Mouse (Mus musculus) lung, embryonic 16.5 days (tissue): ENCODE measurements around the gene Zfp653. TPM values are rescaled to one million over a fixed set of nuclear protein-coding genes. Genes with fewer than 3 reads are reported as not detected.

ENCODE experiments used
- ATAC-seq: fragments of 200-750 bp; cut with Nextera tagmentation; 2 replicates; pipeline ENCODE4 v1.8.0; 2017; ENCODE audit warnings: low read depth, mild to moderate bottlenecking, moderate library complexity
- H3K27ac ChIP-seq: fragments of 300-500 bp; sonication (generic); 2 replicates; pipeline ENCODE4 v1.5.1; 2014; ENCODE audit warnings: mild to moderate bottlenecking, control low read depth, low read length
- H3K27me3 ChIP-seq: fragments of 300-500 bp; sonication (generic); 2 replicates; pipeline ENCODE4 v1.6.1; 2014; ENCODE audit warnings: low read depth, low read length, mixed read lengths; ENCODE audit not compliant: control insufficient read depth, insufficient read depth
- H3K36me3 ChIP-seq: fragments of 300-500 bp; sonication (generic); 2 replicates; pipeline ENCODE4 v1.6.1; 2014; ENCODE audit warnings: low read length; ENCODE audit not compliant: control insufficient read depth, insufficient read depth
- H3K4me1 ChIP-seq: fragments of 300-500 bp; sonication (generic); replicated peaks from 2 replicates; pipeline ENCODE4 v1.6.1; 2014; ENCODE audit warnings: low read length, mixed read lengths; ENCODE audit not compliant: control insufficient read depth, insufficient read depth
- H3K4me2 ChIP-seq: fragments of 300-500 bp; sonication (generic); 2 replicates; pipeline ENCODE4 v1.6.1; 2014; ENCODE audit warnings: low read depth, low read length, control low read depth
- H3K4me3 ChIP-seq: fragments of 300-500 bp; sonication (generic); 2 replicates; pipeline ENCODE4 v1.5.1; 2014; ENCODE audit warnings: mild to moderate bottlenecking, low read length, control low read depth
- H3K9ac ChIP-seq: fragments of 300-500 bp; sonication (generic); 2 replicates; pipeline ENCODE4 v1.6.1; 2014; ENCODE audit warnings: low read length, control low read depth
- H3K9me3 ChIP-seq: fragments of 300-500 bp; sonication (generic); 2 replicates; pipeline ENCODE4 v1.6.1; 2016; ENCODE audit warnings: low read length; ENCODE audit not compliant: control insufficient read depth
- WGBS: fragments of 180-500 bp; shearing (Covaris S2); extraction: QIAGEN DNeasy Blood & Tissue Kit; methylation state at CpG from one replicate; pipeline ENCODE4 v1.1.7; 2014; 5-methylcytosine and 5-hydroxymethylcytosine counted together
- microRNA-seq: library from miRNA; unstranded; fragments of <30 nt; microRNA quantifications from one replicate; pipeline ENCODE4, GENCODE M21; 2016
- polyA plus RNA-seq: library from polyadenylated mRNA; unstranded; fragments of >200 nt; fragmentation: Nextera tagmentation; extraction: Ambion mirVana; gene quantifications from 2 replicates; pipeline ENCODE4 v1.2.1, GENCODE M21; 2015

Gene Zfp653
- polyA plus RNA-seq, 1 experiment from 2014 or later: 12.8 TPM

- H3K4me1 ChIP-seq: no peaks in the 10 kb centered on the region
- no peak overlapping the region for H3K9ac ChIP-seq
- ATAC-seq: peak; percentile 38
- 38% methylated on average over 8 of the region's 8 CpGs for WGBS
- H3K9me3 ChIP-seq: no peaks in the 10 kb centered on the region
- no peaks in the 10 kb centered on the region for H3K27me3 ChIP-seq
- no peak overlapping the region for H3K4me2 ChIP-seq
- no peaks in the 10 kb centered on the region for H3K36me3 ChIP-seq
- H3K27ac ChIP-seq: no peak overlapping the region
- H3K4me3 ChIP-seq: no peak overlapping the region
These were observed 46.6 kb downstream of the Zfp653 start for GRCm38 (mm10) chr9:22024592-22024991.

GRCm38 (mm10) chr9:22017208-22017825 is 53.9 kb downstream of the Zfp653 start:
- H3K4me3 ChIP-seq: no peak overlapping the region
- H3K4me2 ChIP-seq: no peak overlapping the region
- no peaks in the 10 kb centered on the region for H3K27me3 ChIP-seq
- no peak overlapping the region for H3K27ac ChIP-seq
- no peak overlapping the region for H3K9ac ChIP-seq
- 58% methylated on average over 7 of the region's 7 CpGs for WGBS
- no peaks in the 10 kb centered on the region for H3K9me3 ChIP-seq
- H3K36me3 ChIP-seq: peaks cover 19% of the 10 kb centered on the region
- no peaks in the 10 kb centered on the region for H3K4me1 ChIP-seq
- no peak for ATAC-seq

- H3K9ac ChIP-seq: no peak overlapping the region
- H3K9me3 ChIP-seq: no peaks in the 10 kb centered on the region
- no peak overlapping the region for H3K4me3 ChIP-seq
- H3K4me1 ChIP-seq: no peaks in the 10 kb centered on the region
- H3K4me2 ChIP-seq: no peak overlapping the region
- H3K27me3 ChIP-seq: no peaks in the 10 kb centered on the region
- no peak overlapping the region for H3K27ac ChIP-seq
- WGBS: 66% methylated on average over 10 of the region's 10 CpGs
- ATAC-seq: no peak
- peaks cover 29% of the 10 kb centered on the region for H3K36me3 ChIP-seq
These were observed 54.9 kb downstream of the Zfp653 start for GRCm38 (mm10) chr9:22016245-22016644.

- Histone ChIP-seq H3K9ac (no peak overlapping the region), H3K36me3 (peaks cover 56% of the 10 kb centered on the region), H3K27ac (no peak overlapping the region), H3K27me3 (no peaks in the 10 kb centered on the region), H3K4me2 (no peak overlapping the region), H3K4me3 (no peak overlapping the region), H3K9me3 (no peaks in the 10 kb centered on the region), H3K4me1 (no peaks in the 10 kb centered on the region)
- no peak for ATAC-seq
- 91% methylated on average over 13 of the region's 13 CpGs for WGBS
These were observed 58.4 kb downstream of the Zfp653 start for GRCm38 (mm10) chr9:22012731-22013130.

GRCm38 (mm10) chr9:22011055-22011454 is 60.1 kb downstream of the Zfp653 start:
- Histone ChIP-seq H3K4me1 (no peaks in the 10 kb centered on the region), H3K27me3 (no peaks in the 10 kb centered on the region), H3K27ac (no peak overlapping the region), H3K4me3 (no peak overlapping the region), H3K9ac (no peak overlapping the region), H3K36me3 (peaks cover 70% of the 10 kb centered on the region), H3K4me2 (no peak overlapping the region), H3K9me3 (no peaks in the 10 kb centered on the region)
- WGBS: 81% methylated on average over 5 of the region's 5 CpGs
- 0 out of 2 replicates have a peak, but pooled peaks have one; percentile 19 for ATAC-seq

Small RNAs within 50 kb of the gene (microRNA-seq; reads per million reads assigned to microRNA genes)
- gene Mir7084: not detected

Other genes starting within 250 kb of the Zfp653 start
- 2.7 and 3.6 TPM in 2 replicates for gene Angptl8, start 235.9 kb downstream of the Zfp653 start, polyA plus RNA-seq
- gene Dock6, start 218.7 kb downstream of the Zfp653 start, polyA plus RNA-seq: 62.6 and 63.7 TPM in 2 replicates
- gene Rab3d, start 153.2 kb downstream of the Zfp653 start, polyA plus RNA-seq: 20.9 and 23.5 TPM in 2 replicates
- gene Ccdc159, start 143.9 kb downstream of the Zfp653 start, polyA plus RNA-seq: 5.9 and 6.4 TPM in 2 replicates
- 58.8 and 65.3 TPM in 2 replicates for gene Tmem205, start 143.8 kb downstream of the Zfp653 start, polyA plus RNA-seq
- gene Plppr2, start 134.3 kb downstream of the Zfp653 start, polyA plus RNA-seq: 7.7 and 8.2 TPM in 2 replicates
- 5.4 and 6.2 TPM in 2 replicates for gene Swsap1, start 115.6 kb downstream of the Zfp653 start, polyA plus RNA-seq
- 7.5 and 10.3 TPM in 2 replicates for gene Epor, start 107.9 kb downstream of the Zfp653 start, polyA plus RNA-seq
- 8.8 and 9.1 TPM in 2 replicates for gene Rgl3, start 81.9 kb downstream of the Zfp653 start, polyA plus RNA-seq
- gene Ccdc151, start 68.7 kb downstream of the Zfp653 start, polyA plus RNA-seq: 6.6 and 8.1 TPM in 2 replicates
- gene Prkcsh, start 68.6 kb downstream of the Zfp653 start, polyA plus RNA-seq: 121 TPM in 2 replicates
- 0.18 and 0.35 TPM in 2 replicates for gene Elavl3, start 19.4 kb downstream of the Zfp653 start, polyA plus RNA-seq
- not detected in 2 replicates for gene Gm49318, start 117 bp downstream of the Zfp653 start, polyA plus RNA-seq
- gene Ecsit, start 14.1 kb upstream of the Zfp653 start, polyA plus RNA-seq: 28.9 and 31.9 TPM in 2 replicates
- gene Cnn1, start 27.8 kb upstream of the Zfp653 start, polyA plus RNA-seq: 44.6 and 49.5 TPM in 2 replicates
- 197 and 231 TPM in 2 replicates for gene Elof1, start 45.8 kb upstream of the Zfp653 start, polyA plus RNA-seq
- 8.2 and 10.2 TPM in 2 replicates for gene Acp5, start 64.3 kb upstream of the Zfp653 start, polyA plus RNA-seq
- 84.6 and 85.1 TPM in 2 replicates for gene Pigyl, start 85.5 kb upstream of the Zfp653 start, polyA plus RNA-seq
- 1.4 and 1.6 TPM in 2 replicates for gene Zfp872, start 116.7 kb upstream of the Zfp653 start, polyA plus RNA-seq
- 23.9 and 26.5 TPM in 2 replicates for gene Zfp809, start 154.3 kb upstream of the Zfp653 start, polyA plus RNA-seq
- gene Zfp599, start 188.5 kb upstream of the Zfp653 start, polyA plus RNA-seq: 4.3 and 5.3 TPM in 2 replicates
- gene Zfp810, start 236.3 kb upstream of the Zfp653 start, polyA plus RNA-seq: 20.0 and 21.3 TPM in 2 replicates